Mouse (Mus musculus) CH12.LX (cell line): Measurements from ENCODE around the gene Kif23. TPM values are rescaled to one million over a fixed set of nuclear protein-coding genes. Genes with fewer than 3 reads are reported as not detected.
A peak's percentile ranks its signal among the peaks of the same experiment; 100 is the strongest.

ENCODE experiments used
- DNase-seq: peaks from one replicate; pipeline ENCODE4 v3.0.0-alpha.2; 2013; ENCODE audit errors: extremely low read depth
- H3K27ac ChIP-seq: 2 replicates; pipeline ENCODE4 v1.5.1; 2012; ENCODE audit warnings: low read depth, mild to moderate bottlenecking, control low read depth, moderate library complexity; ENCODE audit not compliant: insufficient read depth
- H3K27me3 ChIP-seq: replicated peaks from 2 replicates; pipeline ENCODE3; 2012; ENCODE audit warnings: inconsistent platforms
- H3K36me3 ChIP-seq, 2 experiments: replicated peaks in 1 of 2; 2 replicates each; pipeline versions ENCODE3 to v1.6.1; 2012; ENCODE audit warnings: inconsistent platforms in 1 of 2, low read length in 1 of 2, mild to moderate bottlenecking in 1 of 2, mixed read lengths in 1 of 2, moderate library complexity in 1 of 2; ENCODE audit not compliant: control insufficient read depth in 1 of 2, insufficient read depth in 1 of 2
- H3K4me1 ChIP-seq, 2 experiments: 2 replicates each; pipeline ENCODE4 v1.6.1; 2012; ENCODE audit warnings: inconsistent platforms in 1 of 2, moderate library complexity in 1 of 2; ENCODE audit not compliant: insufficient read depth in 2 of 2, control insufficient read depth in 1 of 2
- H3K4me2 ChIP-seq: 2 replicates; pipeline ENCODE4 v1.6.1; 2012; ENCODE audit warnings: low read depth, mild to moderate bottlenecking, control low read depth; ENCODE audit not compliant: poor library complexity, insufficient read depth, severe bottlenecking
- H3K4me3 ChIP-seq, 3 experiments: fragments of 150-350 bp in 1 of 3; sonication (generic) in 1 of 3; replicated peaks in 1 of 3; 2 replicates each; pipeline versions ENCODE3 to v1.5.1; 2011 to 2012; ENCODE audit warnings: low read depth in 2 of 3, low read length in 2 of 3, mild to moderate bottlenecking in 2 of 3, moderate library complexity in 2 of 3, control low read depth in 1 of 3, improper control_type of control experiment in 1 of 3, inconsistent platforms in 1 of 3, mixed read lengths in 1 of 3; ENCODE audit not compliant: poor library complexity in 1 of 3
- H3K79me2 ChIP-seq: replicated peaks from 2 replicates; pipeline ENCODE4 v1.6.1; 2012; ENCODE audit warnings: mild to moderate bottlenecking, moderate library complexity; ENCODE audit not compliant: control insufficient read depth, poor library complexity, insufficient read depth, severe bottlenecking; ENCODE audit errors: extremely low read depth
- H3K9ac ChIP-seq: 2 replicates; pipeline ENCODE4 v1.6.1; 2012; ENCODE audit warnings: low read depth, mild to moderate bottlenecking, control low read depth, moderate library complexity; ENCODE audit not compliant: insufficient read depth
- H3K9me3 ChIP-seq: replicated peaks from 2 replicates; pipeline ENCODE3; 2012; ENCODE audit warnings: low read length, inconsistent platforms, mixed read lengths
- CHD1 ChIP-seq: IDR thresholded peaks from 2 replicates; pipeline ENCODE4 v1.6.1; 2012; ENCODE audit warnings: low read depth, low read length, improper control_type of control experiment, inconsistent platforms
- E2F4 ChIP-seq: IDR thresholded peaks from 2 replicates; pipeline ENCODE4 v1.6.1; 2011; ENCODE audit warnings: low read depth, low read length, improper control_type of control experiment; ENCODE audit not compliant: insufficient replicate concordance
- ELF1 ChIP-seq: IDR thresholded peaks from 2 replicates; pipeline ENCODE4 v1.6.1; 2014; ENCODE audit warnings: low read depth, mild to moderate bottlenecking, inconsistent platforms, low read length, improper control_type of control experiment
- EP300 ChIP-seq: IDR thresholded peaks from 2 replicates; pipeline ENCODE4 v1.6.1; 2011; ENCODE audit warnings: low read length, improper control_type of control experiment
- ETS1 ChIP-seq: conservative IDR thresholded peaks from 2 replicates; pipeline ENCODE4 v1.6.1; 2012; ENCODE audit warnings: low read depth, mild to moderate bottlenecking, inconsistent platforms, low read length, improper control_type of control experiment, moderate library complexity
- HCFC1 ChIP-seq: IDR thresholded peaks from 2 replicates; pipeline ENCODE4 v1.6.1; 2012; ENCODE audit warnings: low read depth, mild to moderate bottlenecking, inconsistent platforms, low read length, improper control_type of control experiment
- IRF4 ChIP-seq: IDR thresholded peaks from 2 replicates; pipeline ENCODE4 v1.6.1; 2014; ENCODE audit warnings: low read depth, mild to moderate bottlenecking, inconsistent platforms, low read length, improper control_type of control experiment
- JUN ChIP-seq: IDR thresholded peaks from 2 replicates; pipeline ENCODE4 v1.6.1; 2011; ENCODE audit warnings: low read depth, mild to moderate bottlenecking, low read length, improper control_type of control experiment, moderate library complexity; ENCODE audit not compliant: insufficient read depth
- JUND ChIP-seq: conservative IDR thresholded peaks from 2 replicates; pipeline ENCODE4 v1.6.1; 2011; ENCODE audit warnings: low read depth, low read length, improper control_type of control experiment
- KAT2A ChIP-seq: IDR thresholded peaks from 2 replicates; pipeline ENCODE4 v1.6.1; 2012; ENCODE audit warnings: low read length, improper control_type of control experiment, inconsistent platforms; ENCODE audit not compliant: insufficient replicate concordance
- MAX ChIP-seq: IDR thresholded peaks from 2 replicates; pipeline ENCODE4 v1.6.1; 2011; ENCODE audit warnings: low read length, improper control_type of control experiment
- MEF2A ChIP-seq: IDR thresholded peaks from 2 replicates; pipeline ENCODE4 v1.6.1; 2014; ENCODE audit warnings: low read depth, mild to moderate bottlenecking, inconsistent platforms, low read length, improper control_type of control experiment, borderline replicate concordance
- MYC ChIP-seq: IDR thresholded peaks from 2 replicates; pipeline ENCODE4 v1.6.1; 2011; ENCODE audit warnings: low read depth, mild to moderate bottlenecking, improper control_type of control experiment, low read length
- NELFE ChIP-seq: IDR thresholded peaks from 2 replicates; pipeline ENCODE4 v1.6.1; 2011; ENCODE audit warnings: low read depth, low read length, improper control_type of control experiment
- NRF1 ChIP-seq: IDR thresholded peaks from 2 replicates; pipeline ENCODE4 v1.6.1; 2014; ENCODE audit warnings: low read depth, mild to moderate bottlenecking, inconsistent platforms, low read length, improper control_type of control experiment, moderate library complexity
- PAX5 ChIP-seq: IDR thresholded peaks from 2 replicates; pipeline ENCODE4 v1.6.1; 2012; ENCODE audit warnings: low read length, inconsistent platforms, mixed read lengths
- POLR2A ChIP-seq: IDR thresholded peaks from 2 replicates; pipeline ENCODE4 v1.6.1; 2011; ENCODE audit warnings: low read depth, mild to moderate bottlenecking, improper control_type of control experiment, low read length
- RAD21 ChIP-seq: IDR thresholded peaks from 2 replicates; pipeline ENCODE4 v1.6.1; 2011; ENCODE audit warnings: low read depth, mild to moderate bottlenecking, low read length, improper control_type of control experiment, moderate library complexity
- RCOR1 ChIP-seq: conservative IDR thresholded peaks from 2 replicates; pipeline ENCODE4 v1.6.1; 2012; ENCODE audit warnings: low read depth, mild to moderate bottlenecking, inconsistent platforms, low read length, improper control_type of control experiment
- SIN3A ChIP-seq: IDR thresholded peaks from 2 replicates; pipeline ENCODE4 v1.6.1; 2012; ENCODE audit warnings: low read length, improper control_type of control experiment, inconsistent platforms
- TBP ChIP-seq: conservative IDR thresholded peaks from 2 replicates; pipeline ENCODE4 v1.6.1; 2011; ENCODE audit warnings: low read depth, low read length, improper control_type of control experiment
- UBTF ChIP-seq: IDR thresholded peaks from 2 replicates; pipeline ENCODE4 v1.6.1; 2012; ENCODE audit warnings: low read depth, mild to moderate bottlenecking, inconsistent platforms, low read length, improper control_type of control experiment, moderate library complexity
- dilution Hi-C: fragments of 300-500 bp; cut with MboI; formaldehyde crosslinking; loops from 2 replicates; pipeline ENCODE4 v1.14.3; 2020; ENCODE audit warnings: low sequenced_read_pairs; ENCODE audit not compliant: extremely low pct_unique_long_range_greater_than_20kb, extremely low pct_ligation_motif_present
- in situ Hi-C: fragments of 300-500 bp; cut with MboI; formaldehyde crosslinking; loops from 3 replicates; pipeline ENCODE4 v1.14.3; 2019; ENCODE audit warnings: low sequenced_read_pairs, low pct_ligation_motif_present, low pct_unique_long_range_greater_than_20kb, mixed read lengths
- polyA plus RNA-seq: library from polyadenylated mRNA; unstranded; fragments of >175 nt; gene quantifications from 2 replicates; pipeline ENCODE4 v1.2.1, GENCODE M21; 2012; ENCODE audit warnings: low read depth; ENCODE audit not compliant: insufficient read length
- total RNA-seq, 2 experiments: library from RNA; depleted of rRNA; stranded (reverse); fragments of 300-350 nt in 1 of 2; fragments of >200 nt in 1 of 2; gene quantifications; 2 replicates each; pipeline ENCODE4 v1.2.3; 2012 to 2014

Kif23 gene
- total and polyA plus RNA-seq, 3 experiments: 50.6 to 133 (median 96.2) TPM

- no peak overlapping the region for H3K4me3 ChIP-seq
- H3K27me3 ChIP-seq: no peaks in the 10 kb centered on the region
- dilution Hi-C loops (no loop called here), in situ Hi-C loops (loop anchor here (5.0 kb wide), 1 partner anchor 36 kb away; the partner anchor contains the start of gene Kif23)
- H3K9me3 ChIP-seq: peaks cover 2% of the 10 kb centered on the region
- no peak overlapping the region for H3K9ac ChIP-seq
- H3K4me2 ChIP-seq: no peak overlapping the region
- no peaks in the 10 kb centered on the region for H3K36me3 ChIP-seq
- peak; percentile 84 for DNase-seq
- no peaks in the 10 kb centered on the region for H3K79me2 ChIP-seq
- no peak for TF ChIP-seq SIN3A
- peak; percentile 46; the same call in 1 of the 2 replicates for TF ChIP-seq HCFC1
- peak; percentile 14; the same call in 1 of the 2 replicates for TF ChIP-seq NELFE
- no peak for TF ChIP-seq RAD21
- TF ChIP-seq ELF1: peak; percentile 64
- peaks cover 19 to 48% of the 10 kb centered on the region in 2 experiments for H3K4me1 ChIP-seq
- no peak overlapping the region for H3K27ac ChIP-seq
Observed at GRCm38 (mm10) chr9:61982940-61983620, 36.5 kb upstream of the Kif23 start.

- TF ChIP-seq MEF2A: no peak
- no peak for TF ChIP-seq E2F4
- no peak for TF ChIP-seq NRF1
- no peak for TF ChIP-seq EP300
- no peak for TF ChIP-seq MYC
- no peak for TF ChIP-seq JUN
- TF ChIP-seq TBP: no peak
- no peak for TF ChIP-seq IRF4
- no peak for TF ChIP-seq RAD21
- TF ChIP-seq UBTF: no peak
- no peak for TF ChIP-seq RCOR1
- TF ChIP-seq POLR2A: no peak
- TF ChIP-seq ETS1: no peak
- TF ChIP-seq JUND: no peak
- TF ChIP-seq ELF1: no peak
- no peak for TF ChIP-seq KAT2A
- no peak for TF ChIP-seq MAX
- no peak for TF ChIP-seq NELFE
- TF ChIP-seq CHD1: no peak
- no peak for TF ChIP-seq PAX5
- no peak overlapping the region for H3K9ac ChIP-seq
- H3K9me3 ChIP-seq: peaks cover 2% of the 10 kb centered on the region
- H3K4me1 ChIP-seq: peaks cover 19 to 48% of the 10 kb centered on the region in 2 experiments
- H3K4me3 ChIP-seq: no peak overlapping the region
- in situ Hi-C loops (loop anchor here (5.0 kb wide), 1 partner anchor 35 kb away; the partner anchor contains the start of gene Kif23), dilution Hi-C loops (no loop called here)
- H3K36me3 ChIP-seq: no peaks in the 10 kb centered on the region
- no peak for DNase-seq
- no peaks in the 10 kb centered on the region for H3K79me2 ChIP-seq
- H3K27me3 ChIP-seq: no peaks in the 10 kb centered on the region
- H3K27ac ChIP-seq: no peak overlapping the region
- H3K4me2 ChIP-seq: no peak overlapping the region
Observed at GRCm38 (mm10) chr9:61981876-61982275, 35.3 kb upstream of the Kif23 start.
